Mouse (Mus musculus) heart, embryonic 11.5 days (tissue): ENCODE measurements around the gene Gabbr2. TPM values are rescaled to one million over a fixed set of nuclear protein-coding genes. Genes with fewer than 3 reads are reported as not detected.

Experiments
- ATAC-seq: fragments of 200-750 bp; cut with Nextera tagmentation; replicated peaks from 2 replicates; pipeline ENCODE4 v1.8.0; 2017; ENCODE audit warnings: moderate library complexity; ENCODE audit not compliant: insufficient number of reproducible peaks, low FRiP score, low TSS enrichment
- H3K27ac ChIP-seq: fragments of 300-500 bp; sonication (generic); 2 replicates; pipeline ENCODE4 v1.5.1; 2014; ENCODE audit warnings: mild to moderate bottlenecking, low read depth, low read length
- H3K27me3 ChIP-seq: fragments of 300-500 bp; sonication (generic); 2 replicates; pipeline ENCODE4 v1.6.1; 2014; ENCODE audit warnings: mild to moderate bottlenecking, low read length, mixed read lengths; ENCODE audit not compliant: control insufficient read depth, insufficient read depth
- H3K36me3 ChIP-seq: fragments of 300-500 bp; sonication (generic); 2 replicates; pipeline ENCODE4 v1.6.1; 2014; ENCODE audit warnings: mild to moderate bottlenecking, low read length, moderate library complexity, mixed read lengths; ENCODE audit not compliant: control insufficient read depth, insufficient read depth
- H3K4me1 ChIP-seq: fragments of 300-500 bp; sonication (generic); 2 replicates; pipeline ENCODE4 v1.6.1; 2014; ENCODE audit warnings: low read length; ENCODE audit not compliant: control insufficient read depth, insufficient read depth
- H3K4me2 ChIP-seq: fragments of 300-500 bp; sonication (generic); 2 replicates; pipeline ENCODE4 v1.6.1; 2014; ENCODE audit warnings: mild to moderate bottlenecking, moderate library complexity
- H3K4me3 ChIP-seq: fragments of 300-500 bp; sonication (generic); 2 replicates; pipeline ENCODE4 v1.5.1; 2014; ENCODE audit warnings: low read depth, low read length
- H3K9ac ChIP-seq: fragments of 300-500 bp; sonication (generic); 2 replicates; pipeline ENCODE4 v1.6.1; 2014; ENCODE audit warnings: mild to moderate bottlenecking, low read depth, low read length, moderate library complexity
- H3K9me3 ChIP-seq: fragments of 300-500 bp; sonication (generic); replicated peaks from 2 replicates; pipeline ENCODE4 v1.6.1; 2016; ENCODE audit warnings: low read length; ENCODE audit not compliant: control insufficient read depth
- WGBS: fragments of 180-500 bp; shearing (Covaris S2); extraction: QIAGEN DNeasy Blood & Tissue Kit; methylation state at CpG from one replicate; pipeline ENCODE4 v1.1.7; 2014; ENCODE audit not compliant: insufficient replicate concordance; 5-methylcytosine and 5-hydroxymethylcytosine counted together
- polyA plus RNA-seq: library from polyadenylated mRNA; unstranded; fragments of >200 nt; fragmentation: Nextera tagmentation; extraction: Ambion mirVana; gene quantifications from 2 replicates; pipeline ENCODE4 v1.2.1, GENCODE M21; 2014

The Gabbr2 gene
- polyA plus RNA-seq, 1 experiment from 2014 or later: 0.13 TPM

- no peak overlapping the region for H3K9ac ChIP-seq
- 81% methylated on average over 6 of the region's 6 CpGs for WGBS
- ATAC-seq: no peak
These were observed 13.3 kb downstream of the Gabbr2 start for GRCm38 (mm10) chr4:46978371-46978770.

GRCm38 (mm10) chr4:46977161-46977560 is 14.5 kb downstream of the Gabbr2 start:
- Histone ChIP-seq H3K27ac (no peak overlapping the region), H3K4me1 (no peaks in the 10 kb centered on the region), H3K36me3 (no peaks in the 10 kb centered on the region), H3K9ac (no peak overlapping the region), H3K9me3 (no peaks in the 10 kb centered on the region), H3K4me2 (no peak overlapping the region), H3K27me3 (no peaks in the 10 kb centered on the region), H3K4me3 (no peak overlapping the region)
- no peak for ATAC-seq
- WGBS: 80% methylated on average over 7 of the region's 7 CpGs

More at GRCm38 (mm10) chr4:46978371-46978770, 13.3 kb downstream of the Gabbr2 start:
- Histone ChIP-seq H3K9me3 (no peaks in the 10 kb centered on the region), H3K27ac (no peak overlapping the region), H3K4me1 (no peaks in the 10 kb centered on the region), H3K36me3 (no peaks in the 10 kb centered on the region), H3K27me3 (no peaks in the 10 kb centered on the region), H3K4me2 (no peak overlapping the region), H3K4me3 (no peak overlapping the region)

- no peak overlapping the region for H3K4me2 ChIP-seq
- H3K27me3 ChIP-seq: no peaks in the 10 kb centered on the region
- 57% methylated on average over 11 of the region's 11 CpGs for WGBS
- H3K36me3 ChIP-seq: no peaks in the 10 kb centered on the region
- no peak for ATAC-seq
- no peaks in the 10 kb centered on the region for H3K9me3 ChIP-seq
- H3K4me3 ChIP-seq: no peak overlapping the region
- H3K4me1 ChIP-seq: no peaks in the 10 kb centered on the region
- no peak overlapping the region for H3K9ac ChIP-seq
- no peak overlapping the region for H3K27ac ChIP-seq
These were observed 15.0 kb downstream of the Gabbr2 start for GRCm38 (mm10) chr4:46976671-46977071.

- Histone ChIP-seq H3K27ac (no peak overlapping the region), H3K36me3 (no peaks in the 10 kb centered on the region), H3K4me2 (no peak overlapping the region), H3K4me1 (no peaks in the 10 kb centered on the region), H3K4me3 (no peak overlapping the region), H3K9me3 (no peaks in the 10 kb centered on the region), H3K27me3 (no peaks in the 10 kb centered on the region), H3K9ac (no peak overlapping the region)
- 70% methylated on average over 10 of the region's 10 CpGs for WGBS
- ATAC-seq: no peak
These were observed 18.4 kb downstream of the Gabbr2 start for GRCm38 (mm10) chr4:46973322-46973721.

GRCm38 (mm10) chr4:46967981-46968380 is 23.7 kb downstream of the Gabbr2 start:
- H3K4me2 ChIP-seq: no peak overlapping the region
- no peak overlapping the region for H3K4me3 ChIP-seq
- no peak for ATAC-seq
- H3K27me3 ChIP-seq: no peaks in the 10 kb centered on the region
- WGBS: 83% methylated on average over 10 of the region's 10 CpGs
- no peaks in the 10 kb centered on the region for H3K36me3 ChIP-seq
- no peak overlapping the region for H3K27ac ChIP-seq
- no peak overlapping the region for H3K9ac ChIP-seq
- H3K9me3 ChIP-seq: no peaks in the 10 kb centered on the region
- no peaks in the 10 kb centered on the region for H3K4me1 ChIP-seq

- H3K27me3 ChIP-seq: no peaks in the 10 kb centered on the region
- no peak overlapping the region for H3K4me2 ChIP-seq
- ATAC-seq: no peak
These were observed 25.1 kb downstream of the Gabbr2 start for GRCm38 (mm10) chr4:46966551-46966950.

GRCm38 (mm10) chr4:46961403-46961802 is 30.3 kb downstream of the Gabbr2 start:
- Histone ChIP-seq H3K27me3 (no peaks in the 10 kb centered on the region), H3K4me2 (no peak overlapping the region), H3K36me3 (no peaks in the 10 kb centered on the region), H3K4me1 (no peaks in the 10 kb centered on the region), H3K9ac (no peak overlapping the region), H3K4me3 (no peak overlapping the region), H3K27ac (no peak overlapping the region), H3K9me3 (no peaks in the 10 kb centered on the region)
- no peak for ATAC-seq
- 68% methylated on average over 2 of the region's 2 CpGs for WGBS

More at GRCm38 (mm10) chr4:46966551-46966950, 25.1 kb downstream of the Gabbr2 start:
- H3K4me1 ChIP-seq: no peaks in the 10 kb centered on the region
- no peak overlapping the region for H3K27ac ChIP-seq
- H3K9ac ChIP-seq: no peak overlapping the region
- H3K36me3 ChIP-seq: no peaks in the 10 kb centered on the region
- no peak overlapping the region for H3K4me3 ChIP-seq
- H3K9me3 ChIP-seq: no peaks in the 10 kb centered on the region

GRCm38 (mm10) chr4:46960208-46960607 is 31.5 kb downstream of the Gabbr2 start:
- H3K36me3 ChIP-seq: no peaks in the 10 kb centered on the region
- no peak overlapping the region for H3K9ac ChIP-seq
- H3K4me2 ChIP-seq: no peak overlapping the region
- 81% methylated on average over 10 of the region's 10 CpGs for WGBS
- H3K9me3 ChIP-seq: no peaks in the 10 kb centered on the region
- H3K4me3 ChIP-seq: no peak overlapping the region
- H3K4me1 ChIP-seq: no peaks in the 10 kb centered on the region
- no peak for ATAC-seq
- H3K27ac ChIP-seq: no peak overlapping the region
- no peaks in the 10 kb centered on the region for H3K27me3 ChIP-seq

- Histone ChIP-seq H3K4me3 (no peak overlapping the region), H3K27ac (no peak overlapping the region), H3K9me3 (no peaks in the 10 kb centered on the region), H3K4me2 (no peak overlapping the region), H3K9ac (no peak overlapping the region), H3K4me1 (no peaks in the 10 kb centered on the region), H3K27me3 (no peaks in the 10 kb centered on the region), H3K36me3 (no peaks in the 10 kb centered on the region)
- 90% methylated on average over 6 of the region's 6 CpGs for WGBS
- ATAC-seq: no peak
These were observed 31.9 kb downstream of the Gabbr2 start for GRCm38 (mm10) chr4:46959776-46960175.
